Mouse (Mus musculus) CH12.LX (cell line): ENCODE results near the gene Insig1. TPM values are rescaled to one million over a fixed set of nuclear protein-coding genes. Genes with fewer than 3 reads are reported as not detected.

Experiments
- DNase-seq: peaks from one replicate; pipeline ENCODE4 v3.0.0-alpha.2; 2013; ENCODE audit errors: extremely low read depth
- H3K27ac ChIP-seq: 2 replicates; pipeline ENCODE4 v1.5.1; 2012; ENCODE audit warnings: low read depth, mild to moderate bottlenecking, control low read depth, moderate library complexity; ENCODE audit not compliant: insufficient read depth
- H3K27me3 ChIP-seq: replicated peaks from 2 replicates; pipeline ENCODE3; 2012; ENCODE audit warnings: inconsistent platforms
- H3K36me3 ChIP-seq, 2 experiments: replicated peaks in 1 of 2; 2 replicates each; pipeline versions ENCODE3 to v1.6.1; 2012; ENCODE audit warnings: inconsistent platforms in 1 of 2, low read length in 1 of 2, mild to moderate bottlenecking in 1 of 2, mixed read lengths in 1 of 2, moderate library complexity in 1 of 2; ENCODE audit not compliant: control insufficient read depth in 1 of 2, insufficient read depth in 1 of 2
- H3K4me1 ChIP-seq, 2 experiments: 2 replicates each; pipeline ENCODE4 v1.6.1; 2012; ENCODE audit warnings: inconsistent platforms in 1 of 2, moderate library complexity in 1 of 2; ENCODE audit not compliant: insufficient read depth in 2 of 2, control insufficient read depth in 1 of 2
- H3K4me2 ChIP-seq: 2 replicates; pipeline ENCODE4 v1.6.1; 2012; ENCODE audit warnings: low read depth, mild to moderate bottlenecking, control low read depth; ENCODE audit not compliant: poor library complexity, insufficient read depth, severe bottlenecking
- H3K4me3 ChIP-seq, 3 experiments: fragments of 150-350 bp in 1 of 3; sonication (generic) in 1 of 3; replicated peaks in 1 of 3; 2 replicates each; pipeline versions ENCODE3 to v1.5.1; 2011 to 2012; ENCODE audit warnings: low read depth in 2 of 3, low read length in 2 of 3, mild to moderate bottlenecking in 2 of 3, moderate library complexity in 2 of 3, control low read depth in 1 of 3, improper control_type of control experiment in 1 of 3, inconsistent platforms in 1 of 3, mixed read lengths in 1 of 3; ENCODE audit not compliant: poor library complexity in 1 of 3
- H3K79me2 ChIP-seq: replicated peaks from 2 replicates; pipeline ENCODE4 v1.6.1; 2012; ENCODE audit warnings: mild to moderate bottlenecking, moderate library complexity; ENCODE audit not compliant: control insufficient read depth, poor library complexity, insufficient read depth, severe bottlenecking; ENCODE audit errors: extremely low read depth
- H3K9ac ChIP-seq: 2 replicates; pipeline ENCODE4 v1.6.1; 2012; ENCODE audit warnings: low read depth, mild to moderate bottlenecking, control low read depth, moderate library complexity; ENCODE audit not compliant: insufficient read depth
- H3K9me3 ChIP-seq: replicated peaks from 2 replicates; pipeline ENCODE3; 2012; ENCODE audit warnings: low read length, inconsistent platforms, mixed read lengths
- BHLHE40 ChIP-seq: IDR thresholded peaks from 2 replicates; pipeline ENCODE4 v1.6.1; 2011; ENCODE audit warnings: mild to moderate bottlenecking, low read depth, low read length, improper control_type of control experiment
- CHD1 ChIP-seq: IDR thresholded peaks from 2 replicates; pipeline ENCODE4 v1.6.1; 2012; ENCODE audit warnings: low read depth, low read length, improper control_type of control experiment, inconsistent platforms
- CHD2 ChIP-seq: IDR thresholded peaks from 2 replicates; pipeline ENCODE4 v1.6.1; 2011; ENCODE audit warnings: low read length, improper control_type of control experiment
- E2F4 ChIP-seq: IDR thresholded peaks from 2 replicates; pipeline ENCODE4 v1.6.1; 2011; ENCODE audit warnings: low read depth, low read length, improper control_type of control experiment; ENCODE audit not compliant: insufficient replicate concordance
- GABPA ChIP-seq: IDR thresholded peaks from 2 replicates; pipeline ENCODE4 v1.6.1; 2012; ENCODE audit warnings: low read depth, low read length, improper control_type of control experiment, inconsistent platforms; ENCODE audit not compliant: insufficient replicate concordance
- HCFC1 ChIP-seq: IDR thresholded peaks from 2 replicates; pipeline ENCODE4 v1.6.1; 2012; ENCODE audit warnings: low read depth, mild to moderate bottlenecking, inconsistent platforms, low read length, improper control_type of control experiment
- IRF4 ChIP-seq: IDR thresholded peaks from 2 replicates; pipeline ENCODE4 v1.6.1; 2014; ENCODE audit warnings: low read depth, mild to moderate bottlenecking, inconsistent platforms, low read length, improper control_type of control experiment
- KAT2A ChIP-seq: IDR thresholded peaks from 2 replicates; pipeline ENCODE4 v1.6.1; 2012; ENCODE audit warnings: low read length, improper control_type of control experiment, inconsistent platforms; ENCODE audit not compliant: insufficient replicate concordance
- MAX ChIP-seq: IDR thresholded peaks from 2 replicates; pipeline ENCODE4 v1.6.1; 2011; ENCODE audit warnings: low read length, improper control_type of control experiment
- MAZ ChIP-seq: IDR thresholded peaks from 2 replicates; pipeline ENCODE4 v1.6.1; 2012; ENCODE audit warnings: low read depth, mild to moderate bottlenecking, inconsistent platforms, low read length, improper control_type of control experiment, moderate library complexity
- MEF2A ChIP-seq: IDR thresholded peaks from 2 replicates; pipeline ENCODE4 v1.6.1; 2014; ENCODE audit warnings: low read depth, mild to moderate bottlenecking, inconsistent platforms, low read length, improper control_type of control experiment, borderline replicate concordance
- MYC ChIP-seq: IDR thresholded peaks from 2 replicates; pipeline ENCODE4 v1.6.1; 2011; ENCODE audit warnings: low read depth, mild to moderate bottlenecking, improper control_type of control experiment, low read length
- PAX5 ChIP-seq: IDR thresholded peaks from 2 replicates; pipeline ENCODE4 v1.6.1; 2012; ENCODE audit warnings: low read length, inconsistent platforms, mixed read lengths
- POLR2AphosphoS2 ChIP-seq: IDR thresholded peaks from 2 replicates; pipeline ENCODE4 v1.6.1; 2011; ENCODE audit warnings: low read depth, low read length, improper control_type of control experiment
- RAD21 ChIP-seq: IDR thresholded peaks from 2 replicates; pipeline ENCODE4 v1.6.1; 2011; ENCODE audit warnings: low read depth, mild to moderate bottlenecking, low read length, improper control_type of control experiment, moderate library complexity
- SIN3A ChIP-seq: IDR thresholded peaks from 2 replicates; pipeline ENCODE4 v1.6.1; 2012; ENCODE audit warnings: low read length, improper control_type of control experiment, inconsistent platforms
- SMC3 ChIP-seq: IDR thresholded peaks from 2 replicates; pipeline ENCODE4 v1.6.1; 2011; ENCODE audit warnings: low read depth, low read length, improper control_type of control experiment
- USF2 ChIP-seq: conservative IDR thresholded peaks from 2 replicates; pipeline ENCODE4 v1.6.1; 2011; ENCODE audit warnings: low read depth, low read length, improper control_type of control experiment
- ZC3H11A ChIP-seq: IDR thresholded peaks from 2 replicates; pipeline ENCODE4 v1.6.1; 2012; ENCODE audit warnings: low read depth, mild to moderate bottlenecking, inconsistent platforms, low read length, improper control_type of control experiment
- ZKSCAN1 ChIP-seq: IDR thresholded peaks from 2 replicates; pipeline ENCODE4 v1.6.1; 2012; ENCODE audit warnings: low read depth, inconsistent platforms, low read length, improper control_type of control experiment, borderline replicate concordance
- ZNF384 ChIP-seq: IDR thresholded peaks from 2 replicates; pipeline ENCODE4 v1.6.1; 2012; ENCODE audit warnings: low read depth, low read length, improper control_type of control experiment, inconsistent platforms
- dilution Hi-C: fragments of 300-500 bp; cut with MboI; formaldehyde crosslinking; loops from 2 replicates; pipeline ENCODE4 v1.14.3; 2020; ENCODE audit warnings: low sequenced_read_pairs; ENCODE audit not compliant: extremely low pct_unique_long_range_greater_than_20kb, extremely low pct_ligation_motif_present
- in situ Hi-C: fragments of 300-500 bp; cut with MboI; formaldehyde crosslinking; loops from 3 replicates; pipeline ENCODE4 v1.14.3; 2019; ENCODE audit warnings: low sequenced_read_pairs, low pct_ligation_motif_present, low pct_unique_long_range_greater_than_20kb, mixed read lengths
- polyA plus RNA-seq: library from polyadenylated mRNA; unstranded; fragments of >175 nt; gene quantifications from 2 replicates; pipeline ENCODE4 v1.2.1, GENCODE M21; 2012; ENCODE audit warnings: low read depth; ENCODE audit not compliant: insufficient read length
- total RNA-seq, 2 experiments: library from RNA; depleted of rRNA; stranded (reverse); fragments of 300-350 nt in 1 of 2; fragments of >200 nt in 1 of 2; gene quantifications; 2 replicates each; pipeline ENCODE4 v1.2.3; 2012 to 2014

Insig1 gene
- total and polyA plus RNA-seq, 3 experiments = 79.4 to 217 (median 96.9) TPM

DNA sequence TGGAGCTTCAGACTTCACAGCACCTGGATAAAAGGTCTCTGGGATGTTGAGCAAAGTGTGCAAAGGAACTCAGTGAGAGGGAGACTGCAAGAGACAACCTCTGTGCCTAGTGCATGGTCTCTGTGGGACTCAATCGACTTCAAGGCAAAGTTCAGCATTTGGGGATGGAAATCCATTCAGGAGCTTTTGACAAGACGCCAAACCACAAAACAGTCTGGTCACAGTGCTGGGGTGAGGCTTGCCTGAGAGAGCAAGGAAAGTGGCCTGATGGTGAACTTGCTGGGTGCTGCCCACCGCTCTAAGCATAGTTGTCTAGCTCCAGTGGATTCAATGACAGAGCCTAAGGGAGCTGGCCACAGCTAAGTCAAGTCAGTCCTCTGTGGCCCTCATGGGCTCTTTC is 30.4 kb upstream of the Insig1 start:
- no peaks in the 10 kb centered on the region for H3K27me3 ChIP-seq
- H3K9ac ChIP-seq = no peak overlapping the region
- dilution Hi-C loops = no loop called here
- TF ChIP-seq E2F4 = no peak
- TF ChIP-seq ZC3H11A = no peak
- no peak for TF ChIP-seq USF2
- no peak for TF ChIP-seq MAZ
- no peak for TF ChIP-seq MAX
- TF ChIP-seq MYC = no peak
- no peak for TF ChIP-seq SIN3A
- TF ChIP-seq SMC3 = no peak
- TF ChIP-seq POLR2AphosphoS2 = no peak
- H3K4me1 ChIP-seq = peaks cover 0 to 17% of the 10 kb centered on the region in 2 experiments; a peak in 2 of 4 replicates
- H3K4me2 ChIP-seq = no peak overlapping the region
- no peak for DNase-seq
- no peak overlapping the region for H3K27ac ChIP-seq
- in situ Hi-C loops = no loop called here
- no peak overlapping the region for H3K4me3 ChIP-seq
- no peaks in the 10 kb centered on the region for H3K79me2 ChIP-seq
- no peaks in the 10 kb centered on the region for H3K36me3 ChIP-seq
- H3K9me3 ChIP-seq = no peaks in the 10 kb centered on the region

DNA sequence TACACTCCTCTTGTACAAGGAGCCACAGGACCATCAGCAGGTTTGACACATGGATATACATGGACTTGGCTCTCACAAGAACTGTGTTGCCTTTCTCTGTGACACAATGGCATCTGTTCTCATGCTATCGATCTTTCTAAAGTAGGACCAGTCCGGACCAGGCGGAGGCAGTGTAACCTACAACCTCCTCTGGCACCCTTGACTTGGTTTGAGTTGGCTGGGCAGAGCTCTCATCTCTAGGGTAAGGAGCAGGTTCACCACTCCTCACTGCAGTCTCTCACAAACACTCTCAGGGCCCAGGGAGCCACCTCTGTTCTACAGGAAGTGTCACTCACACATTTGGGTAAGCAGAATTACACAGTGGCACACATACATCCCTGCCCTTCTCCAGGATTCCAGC is 29.1 kb upstream of the Insig1 start:
- Histone ChIP-seq H3K79me2 (no peaks in the 10 kb centered on the region), H3K36me3 (no peaks in the 10 kb centered on the region), H3K4me1 (peaks cover 0 to 14% of the 10 kb centered on the region in 2 experiments; a peak in 2 of 4 replicates), H3K27me3 (no peaks in the 10 kb centered on the region), H3K4me2 (no peak overlapping the region), H3K4me3 (no peak overlapping the region)
- no peak for DNase-seq
- dilution Hi-C loops = no loop called here
- TF ChIP-seq POLR2AphosphoS2 = no peak
- no peak for TF ChIP-seq MAX
- no peak for TF ChIP-seq USF2
- TF ChIP-seq, all 38 proteins: peak for 0
- Histone ChIP-seq H3K27ac (no peak overlapping the region), H3K9ac (no peak overlapping the region), H3K9me3 (no peaks in the 10 kb centered on the region)
- in situ Hi-C loops = no loop called here

DNA sequence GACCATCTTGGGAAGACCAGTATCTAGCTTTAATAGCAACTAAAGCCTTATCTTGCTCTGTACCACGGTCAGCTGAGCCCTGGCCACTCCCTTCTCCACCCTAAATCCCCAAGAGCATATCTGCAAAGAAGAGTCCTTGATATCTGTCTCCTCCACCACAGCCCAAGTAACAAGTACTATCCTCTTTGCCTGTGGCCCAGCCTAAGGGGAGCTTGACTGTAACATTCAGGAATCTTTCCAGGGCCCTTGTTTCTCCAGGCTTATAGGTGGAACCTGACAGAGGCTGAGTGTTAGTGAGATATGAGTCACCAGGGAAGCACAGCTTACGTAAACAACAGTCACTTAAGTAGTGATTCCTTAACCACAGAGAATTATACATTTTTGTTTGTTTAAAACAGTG is 28.4 kb upstream of the Insig1 start:
- dilution Hi-C loops (no loop called here), in situ Hi-C loops (no loop called here)
- Histone ChIP-seq H3K4me1 (peaks cover 0 to 7% of the 10 kb centered on the region in 2 experiments; a peak in 1 of 4 replicates), H3K79me2 (no peaks in the 10 kb centered on the region), H3K4me3 (no peak overlapping the region), H3K4me2 (no peak overlapping the region), H3K27me3 (no peaks in the 10 kb centered on the region), H3K9me3 (no peaks in the 10 kb centered on the region), H3K9ac (no peak overlapping the region), H3K27ac (no peak overlapping the region), H3K36me3 (no peaks in the 10 kb centered on the region)
- DNase-seq = no peak
- TF ChIP-seq MEF2A = no peak
- TF ChIP-seq PAX5 = no peak
- TF ChIP-seq ZNF384 = no peak
- no peak for TF ChIP-seq CHD2
- TF ChIP-seq SIN3A = no peak
- TF ChIP-seq ZKSCAN1 = no peak
- no peak for TF ChIP-seq MYC
- no peak for TF ChIP-seq HCFC1
- TF ChIP-seq IRF4 = no peak
- TF ChIP-seq POLR2AphosphoS2 = no peak
- TF ChIP-seq BHLHE40 = no peak
- TF ChIP-seq GABPA = no peak
- no peak for TF ChIP-seq RAD21
- TF ChIP-seq KAT2A = no peak
- TF ChIP-seq CHD1 = no peak
- TF ChIP-seq SMC3 = no peak
